Mouse (Mus musculus) cerebellum, adult 11-12 months (tissue): ENCODE measurements around the gene Kifc5b.

ENCODE experiments used
- DNase-seq: peaks from one replicate; pipeline ENCODE4 v3.0.0; 2022

Gene Kifc5b

GRCm38 (mm10) chr17:26948316-26949050, 31.6 kb downstream of the Kifc5b start:
- DNase-seq: peak; percentile 63

GRCm38 (mm10) chr17:26949051-26949577, 32.2 kb downstream of the Kifc5b start:
- DNase-seq: peak; percentile 65

- no peak for DNase-seq
Measured at GRCm38 (mm10) chr17:26949866-26950265, 33.0 kb downstream of the Kifc5b start.

GRCm38 (mm10) chr17:26950560-26951288, 33.8 kb downstream of the Kifc5b start:
- no peak for DNase-seq

GRCm38 (mm10) chr17:26951406-26951805, 34.5 kb downstream of the Kifc5b start:
- DNase-seq: peak; percentile 53

- DNase-seq: no peak
Measured at GRCm38 (mm10) chr17:26951952-26952877, 35.3 kb downstream of the Kifc5b start.

GRCm38 (mm10) chr17:26953201-26953600, 36.3 kb downstream of the Kifc5b start:
- no peak for DNase-seq

GRCm38 (mm10) chr17:26953726-26954125, 36.8 kb downstream of the Kifc5b start:
- no peak for DNase-seq

- DNase-seq: no peak
Measured at GRCm38 (mm10) chr17:26956309-26956708, 39.4 kb downstream of the Kifc5b start.

- no peak for DNase-seq
Measured at GRCm38 (mm10) chr17:26956895-26957294, 40.0 kb downstream of the Kifc5b start.

- no peak for DNase-seq
Measured at GRCm38 (mm10) chr17:26957872-26958271, 41.0 kb downstream of the Kifc5b start.

- no peak for DNase-seq
Measured at GRCm38 (mm10) chr17:26958880-26959279, 42.0 kb downstream of the Kifc5b start.

- DNase-seq: no peak
Measured at GRCm38 (mm10) chr17:26959815-26960214, 42.9 kb downstream of the Kifc5b start.

- no peak for DNase-seq
Measured at GRCm38 (mm10) chr17:26961572-26962240, 44.8 kb downstream of the Kifc5b start.

GRCm38 (mm10) chr17:26966993-26967392, 50.1 kb downstream of the Kifc5b start:
- DNase-seq: no peak

GRCm38 (mm10) chr17:26967477-26967876, 50.6 kb downstream of the Kifc5b start:
- DNase-seq: no peak

- no peak for DNase-seq
Measured at GRCm38 (mm10) chr17:26968200-26968611, 51.3 kb downstream of the Kifc5b start.

- no peak for DNase-seq
Measured at GRCm38 (mm10) chr17:26969257-26969656, 52.4 kb downstream of the Kifc5b start.

- no peak for DNase-seq
Measured at GRCm38 (mm10) chr17:26970221-26970620, 53.3 kb downstream of the Kifc5b start.

- DNase-seq: peak; percentile 54
Measured at GRCm38 (mm10) chr17:26971247-26971905, 54.5 kb downstream of the Kifc5b start.

- no peak for DNase-seq
Measured at GRCm38 (mm10) chr17:26972107-26972506, 55.2 kb downstream of the Kifc5b start.
